Mouse (Mus musculus) G1E-ER4 (cell line): ENCODE data around the gene Prr3. TPM values are rescaled to one million over a fixed set of nuclear protein-coding genes. Genes with fewer than 3 reads are reported as not detected.

Experiments used
- GATA1 ChIP-seq: IDR thresholded peaks from one replicate; pipeline ENCODE4 v1.8.0; 2012; ENCODE audit warnings: low read length, inconsistent platforms
- polyA plus RNA-seq: library from polyadenylated mRNA; stranded (reverse); fragments of >175 nt; gene quantifications from 2 replicates; pipeline ENCODE4 v1.2.3, GENCODE M21; 2012

The Prr3 gene
- polyA plus RNA-seq, result 37.1 and 43.4 TPM in 2 replicates

GRCm38 (mm10) chr17:35979401-35980362 is at the start of gene Prr3, which contains the start of gene Gnl1:
Prr3 (minus strand) TSS chr17:35980236.
Gnl1 (plus strand) TSS chr17:35979851.
- TF ChIP-seq GATA1, result no peak

- TF ChIP-seq GATA1, result no peak
Observed at GRCm38 (mm10) chr17:36028879-36029619, 49.0 kb upstream of the Prr3 start.

- TF ChIP-seq GATA1, result no peak
Observed at GRCm38 (mm10) chr17:36027663-36028062, 47.6 kb upstream of the Prr3 start.

DNA sequence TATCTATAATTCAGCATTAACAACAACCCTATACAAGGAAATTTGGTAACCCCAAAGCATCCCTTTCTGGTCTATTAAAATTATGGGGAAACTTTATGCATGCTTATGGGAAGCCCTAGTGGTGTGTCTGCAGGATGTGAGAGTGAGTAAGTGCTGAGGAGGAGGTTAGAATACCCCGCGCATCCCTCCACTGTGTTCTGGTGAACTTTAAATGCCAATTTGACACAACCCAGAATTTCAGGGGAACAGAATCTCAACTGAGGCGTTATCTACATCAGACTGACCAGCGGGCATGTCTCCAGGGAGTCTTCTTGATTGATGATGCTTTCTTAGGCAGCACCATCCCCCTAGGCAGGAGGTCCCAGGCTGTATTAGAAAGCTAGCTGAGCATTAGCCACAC is 45.9 kb upstream of the Prr3 start:
- no peak for TF ChIP-seq GATA1

DNA sequence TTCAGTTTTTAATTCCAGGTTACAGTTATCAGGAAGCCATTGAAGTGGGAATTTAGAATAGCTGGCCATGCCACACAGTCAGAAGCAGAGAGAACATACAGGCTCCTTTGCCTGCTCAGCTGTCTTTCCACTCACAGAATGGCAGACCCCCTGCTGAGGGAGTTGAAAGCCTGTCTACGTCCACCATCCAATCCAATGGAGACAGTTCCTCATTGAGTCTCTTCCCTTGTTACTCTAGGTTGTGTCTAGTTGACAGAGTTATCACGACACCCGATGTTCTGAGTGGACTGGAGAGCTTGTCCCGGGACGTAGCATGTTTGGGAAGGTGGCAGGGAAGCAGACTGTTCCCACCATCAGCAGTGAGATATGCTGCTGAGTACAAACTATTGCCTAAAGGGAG is 45.2 kb upstream of the Prr3 start:
- TF ChIP-seq GATA1, result no peak

DNA sequence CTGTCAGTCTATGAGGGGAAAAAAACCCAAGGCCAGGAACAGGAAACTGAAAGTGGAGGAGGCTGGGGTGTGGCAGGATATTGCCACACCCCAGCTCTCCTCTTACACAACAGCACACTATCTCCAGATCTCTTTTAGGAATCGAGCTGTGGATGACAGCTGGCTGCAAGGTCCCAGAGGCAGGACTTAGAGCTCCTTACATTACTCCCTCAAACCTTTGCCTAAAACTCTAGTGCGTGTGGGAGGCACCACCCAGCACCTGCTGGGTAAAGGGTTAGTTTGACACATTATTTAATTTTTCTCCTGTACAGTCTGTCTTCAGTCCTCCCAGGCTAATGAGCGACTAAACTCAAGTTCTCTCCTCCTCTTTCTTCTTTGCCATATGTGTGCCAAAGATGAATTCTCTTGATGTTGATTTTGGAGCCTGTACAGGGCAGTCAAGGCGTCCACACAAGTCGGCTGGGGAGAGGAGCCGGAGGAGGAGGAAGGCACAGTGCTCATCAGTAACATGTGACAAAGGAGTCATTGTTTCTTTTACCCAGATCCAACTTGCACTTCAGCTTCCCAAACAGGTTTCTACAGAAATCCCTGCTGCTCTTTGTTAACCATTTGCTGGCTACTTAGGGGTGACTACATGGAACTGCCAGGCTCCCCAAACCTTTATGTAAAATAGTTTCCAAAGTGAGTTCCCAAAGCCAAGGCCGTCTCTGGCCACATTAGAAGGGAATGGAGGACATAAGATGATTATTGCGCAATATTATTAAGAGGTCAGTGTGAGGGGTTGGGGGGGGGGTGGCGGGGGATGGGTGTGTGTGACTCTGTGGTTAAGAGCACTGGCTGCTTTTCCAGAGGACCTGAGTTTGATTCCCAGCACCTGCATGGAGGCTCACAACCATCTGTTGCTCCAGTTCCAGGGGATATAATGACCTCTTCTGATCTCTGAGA is 43.9 kb upstream of the Prr3 start:
- TF ChIP-seq GATA1, result no peak

DNA sequence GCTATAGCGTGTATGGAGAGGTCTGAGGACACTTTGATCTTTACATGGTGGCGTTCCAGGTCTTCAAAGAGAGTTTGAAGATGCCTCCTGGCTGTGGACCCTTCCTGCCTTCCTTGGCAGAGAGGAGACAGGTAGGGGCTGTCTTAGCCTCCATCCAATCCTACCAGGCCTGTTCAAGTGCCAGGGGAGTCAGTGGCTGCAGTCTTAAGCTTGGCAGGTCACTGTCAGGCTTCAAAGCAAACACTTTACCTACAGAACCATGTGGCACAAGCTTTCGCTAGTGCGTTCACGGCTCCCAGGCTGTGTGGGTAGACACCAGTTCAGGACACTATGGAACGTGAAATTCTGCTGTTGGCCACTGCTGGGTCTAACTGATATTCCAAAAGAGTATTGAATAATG is 42.9 kb upstream of the Prr3 start:
- TF ChIP-seq GATA1, result no peak

DNA sequence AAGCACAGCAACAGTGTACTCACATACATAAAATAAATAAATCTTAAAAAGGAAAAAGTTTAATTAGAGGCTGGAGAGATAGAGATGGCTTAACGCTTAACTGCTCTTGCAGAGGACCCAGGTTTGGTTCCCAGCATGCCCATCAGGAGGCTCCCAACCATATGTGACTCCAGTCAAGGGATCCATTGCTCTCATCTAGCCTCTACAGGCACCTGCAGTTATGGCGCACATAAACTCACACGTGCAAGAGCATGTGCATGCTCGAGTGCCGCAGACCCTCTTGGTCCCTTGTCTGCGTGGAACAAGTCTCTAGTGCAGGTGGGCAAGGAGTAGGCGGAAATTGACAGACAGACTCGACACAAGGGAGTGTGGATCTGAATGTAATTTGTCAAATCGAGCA is 42.1 kb upstream of the Prr3 start:
- no peak for TF ChIP-seq GATA1

- no peak for TF ChIP-seq GATA1
Observed at GRCm38 (mm10) chr17:36021309-36021708, 41.3 kb upstream of the Prr3 start.

- no peak for TF ChIP-seq GATA1
Observed at GRCm38 (mm10) chr17:36020191-36021073, 40.4 kb upstream of the Prr3 start, which contains the start of gene H2-T24. H2-T24 (minus strand) TSS chr17:36020560.

DNA sequence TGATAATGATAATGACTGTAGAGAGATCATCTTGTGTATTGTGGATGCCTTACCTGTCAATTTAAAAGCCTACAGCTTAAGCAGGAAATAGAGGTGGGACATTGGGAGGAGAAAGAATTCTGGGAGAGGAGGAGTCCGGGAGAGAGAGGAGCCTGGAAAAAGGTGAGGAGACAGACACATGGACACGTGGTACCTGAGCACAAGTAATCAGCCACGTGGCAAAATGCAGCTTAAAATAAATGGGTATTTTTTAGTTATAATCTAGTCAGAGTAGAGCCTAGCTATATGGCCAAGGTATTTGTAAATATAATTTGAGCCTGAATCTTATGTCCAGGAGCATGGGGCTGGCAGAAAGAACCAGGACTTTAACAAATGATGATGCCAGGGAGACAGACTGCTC is 39.5 kb upstream of the Prr3 start:
- no peak for TF ChIP-seq GATA1

GRCm38 (mm10) chr17:36018979-36019378 is 38.9 kb upstream of the Prr3 start:
- TF ChIP-seq GATA1, result no peak

DNA sequence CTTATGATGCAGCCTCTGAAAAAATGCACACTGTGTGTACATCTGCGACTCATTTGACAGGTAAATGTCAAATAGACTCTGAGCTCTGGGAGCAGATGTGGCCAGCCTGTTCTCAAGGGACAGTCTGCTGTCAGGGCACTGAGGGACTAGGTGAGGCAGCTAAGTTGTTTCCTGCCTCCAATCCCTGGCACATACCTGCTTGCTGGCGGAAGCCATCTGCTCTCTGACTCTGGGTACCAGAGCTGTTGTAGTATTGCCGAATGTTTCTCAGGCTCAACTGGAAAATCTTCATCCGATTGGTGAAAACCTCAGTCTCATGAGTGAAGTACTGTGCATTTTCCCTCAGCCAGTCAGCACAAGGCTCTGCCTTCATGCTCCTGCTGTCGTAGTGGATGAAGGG is 37.0 kb upstream of the Prr3 start:
- no peak for TF ChIP-seq GATA1

DNA sequence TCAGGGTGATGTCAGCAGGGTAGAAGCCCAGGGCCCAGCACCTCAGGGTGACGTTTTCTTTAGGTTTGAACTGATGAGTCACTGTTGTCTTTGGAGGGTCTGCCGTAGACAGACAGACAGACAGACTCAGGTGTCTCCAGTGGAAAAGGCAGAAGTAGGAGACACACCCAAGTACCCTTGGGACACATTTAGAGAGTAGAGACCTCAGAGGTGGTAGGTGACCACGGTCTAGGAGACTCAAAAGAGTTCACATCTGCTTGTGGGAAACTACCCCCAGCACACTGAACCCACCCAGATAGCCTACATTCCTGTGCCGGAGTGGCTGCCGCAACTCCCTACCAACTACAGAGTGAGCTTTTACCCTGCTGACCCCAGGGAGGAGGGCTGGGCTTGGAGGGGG is 34.9 kb upstream of the Prr3 start:
- TF ChIP-seq GATA1, result no peak
